Mouse (Mus musculus) C2C12 (cell line): ENCODE data around the gene Sdccag8.

Experiments
- CEBPB ChIP-seq: IDR thresholded peaks from one replicate; pipeline ENCODE4 v1.6.1; 2011; ENCODE audit warnings: low read depth, mild to moderate bottlenecking, control low read depth, moderate library complexity
- CTCF ChIP-seq: IDR thresholded peaks from one replicate; pipeline ENCODE4 v1.5.1; 2011; ENCODE audit not compliant: control insufficient read depth, insufficient read depth, insufficient read length
- FOSL1 ChIP-seq: IDR thresholded peaks from one replicate; pipeline ENCODE4 v1.8.0; 2011; ENCODE audit warnings: mild to moderate bottlenecking, low read length; ENCODE audit not compliant: poor library complexity, insufficient read depth, severe bottlenecking
- MAX ChIP-seq: IDR thresholded peaks from one replicate; pipeline ENCODE4 v1.6.1; 2011; ENCODE audit warnings: mild to moderate bottlenecking, control low read depth
- MYOD1 ChIP-seq: IDR thresholded peaks from one replicate; pipeline ENCODE4 v1.6.1; 2011; ENCODE audit warnings: low read depth; ENCODE audit not compliant: control insufficient read depth, insufficient read length
- MYOG ChIP-seq: IDR thresholded peaks from one replicate; pipeline ENCODE4 v1.6.1; 2011; ENCODE audit not compliant: control insufficient read depth, insufficient read length; ENCODE audit errors: extremely low read depth
- USF1 ChIP-seq: IDR thresholded peaks from one replicate; pipeline ENCODE4 v1.6.1; 2011; ENCODE audit warnings: low read depth, mild to moderate bottlenecking, control low read depth, moderate library complexity

DNA sequence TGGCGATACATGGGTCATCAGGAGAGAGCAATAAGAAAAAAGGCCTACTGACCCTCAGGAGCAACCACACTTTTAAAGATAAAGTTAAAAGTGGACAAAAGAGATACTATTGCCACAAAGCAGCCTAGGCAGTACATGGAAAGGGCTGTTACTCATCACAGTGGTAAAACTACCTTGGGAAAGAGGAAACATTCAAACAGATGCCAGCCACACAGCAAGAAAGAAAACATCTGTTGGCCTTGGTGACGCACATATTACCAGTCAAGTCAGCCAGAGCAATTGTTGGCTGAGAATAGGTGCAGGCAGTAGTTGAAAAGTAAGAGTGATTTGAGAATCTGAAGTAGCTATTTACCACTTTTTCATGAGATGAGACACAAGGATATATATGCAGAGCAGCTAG, 143.9 kb downstream of the Sdccag8 start:
- TF ChIP-seq MYOD1 (no peak), CTCF (no peak), USF1 (no peak), MAX (no peak), MYOG (no peak), CEBPB (no peak), FOSL1 (no peak)
